Mouse (Mus musculus): ENCODE measurements at regions not wholly inside any gene's neighbourhood (a gene's known extent, or its start where the extent isn't known, plus 50 kb on each side); places are given as distances from the start of the nearest gene placed in this dataset.

DNA sequence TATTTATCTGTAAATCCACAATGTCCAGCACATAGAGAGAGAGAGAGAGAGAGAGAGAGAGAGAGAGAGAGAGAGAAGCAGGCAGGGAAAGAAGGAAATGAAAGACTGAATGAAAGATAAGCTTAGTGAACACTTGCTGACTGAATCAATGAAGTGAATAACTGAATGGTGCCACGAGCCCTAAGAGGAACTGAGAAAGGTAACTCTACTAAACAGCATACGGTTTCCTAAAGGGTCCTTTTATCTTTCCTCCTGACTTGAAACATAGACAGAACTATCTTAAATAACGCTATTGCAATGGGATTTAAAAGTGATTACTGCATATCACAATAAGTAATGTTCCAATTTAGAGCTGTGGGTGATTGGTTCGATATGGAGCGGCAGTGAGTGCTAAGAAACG is 121.0 kb downstream of the Rbm26 start:
- DNase-seq (ENCODE audit: low read depth, low spot score) = no peak

DNA sequence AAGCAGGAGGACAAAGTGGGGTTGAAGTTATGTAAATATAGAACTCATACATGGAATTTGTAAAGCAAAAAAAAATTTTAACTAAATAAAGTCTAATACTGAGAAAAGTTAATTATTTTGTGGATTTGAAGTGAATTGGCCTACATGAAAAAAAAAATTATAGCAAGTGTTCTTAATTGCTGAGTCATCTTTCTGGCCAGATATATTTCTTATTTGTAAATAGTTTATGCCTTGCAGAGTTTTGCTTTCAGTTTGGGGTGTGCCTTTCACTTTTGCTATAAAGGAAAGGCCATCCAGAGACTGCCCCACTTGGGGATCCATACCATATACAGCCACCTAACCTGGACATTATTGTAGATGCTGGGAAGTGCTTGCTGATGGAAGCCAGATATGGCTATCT is 138.3 kb downstream of the Rbm26 start:
- DNase-seq (ENCODE audit: low read depth, low spot score) = no peak

DNA sequence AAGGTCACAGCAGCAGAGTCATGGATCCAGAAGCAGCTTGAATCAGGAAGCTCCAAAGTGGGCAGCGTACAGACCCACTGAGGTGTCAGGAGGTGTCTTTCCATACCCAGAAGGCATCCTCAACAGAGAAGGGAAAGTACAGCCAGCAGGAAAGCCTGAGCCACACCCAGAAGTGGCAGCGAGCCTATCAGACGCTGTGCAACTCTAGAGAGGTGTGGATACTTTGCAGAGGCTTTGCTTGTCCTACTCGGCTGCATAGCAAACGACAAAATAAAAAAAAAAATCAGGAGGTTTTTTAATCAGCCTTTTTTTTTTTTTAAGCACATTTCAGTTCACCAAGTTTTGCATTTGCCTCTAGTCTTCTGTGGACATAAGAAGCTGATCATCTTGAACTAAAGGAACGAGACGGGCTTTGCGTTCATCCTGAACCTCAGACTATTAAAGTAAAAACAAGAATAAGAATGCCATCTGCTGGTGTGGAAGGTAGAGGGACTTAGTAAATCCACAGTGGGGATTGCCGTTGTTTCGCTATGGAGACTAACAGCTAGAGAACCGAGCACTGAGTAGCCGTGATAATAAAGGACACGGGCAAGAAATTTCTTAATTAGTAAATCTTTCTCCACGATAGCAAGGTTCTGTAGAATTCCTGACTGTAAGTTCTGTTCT is 142.3 kb downstream of the Rbm26 start:
- peak; percentile 72 for DNase-seq (ENCODE audit: low read depth, low spot score)

DNA sequence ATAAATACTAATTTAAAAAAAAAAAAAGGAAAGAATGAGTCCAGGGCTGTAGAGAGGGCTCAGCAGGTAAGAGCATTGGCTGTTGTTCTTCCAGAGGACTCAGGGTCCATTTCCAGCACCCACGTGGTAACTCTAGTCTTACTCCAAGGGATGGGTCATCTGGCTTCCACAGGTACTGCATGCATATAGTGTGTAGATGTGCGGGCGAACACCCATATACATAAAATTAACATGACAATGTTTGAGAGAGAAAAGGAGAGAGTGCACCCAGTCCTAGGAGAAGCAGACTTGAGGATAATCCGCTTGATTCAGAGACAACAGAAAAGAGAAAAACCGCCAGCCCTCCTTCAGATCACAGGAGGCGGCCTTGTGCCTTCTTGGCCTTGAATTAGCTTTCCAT is 157.2 kb downstream of the Rbm26 start:
- no peak for DNase-seq (ENCODE audit: low read depth, low spot score)

DNA sequence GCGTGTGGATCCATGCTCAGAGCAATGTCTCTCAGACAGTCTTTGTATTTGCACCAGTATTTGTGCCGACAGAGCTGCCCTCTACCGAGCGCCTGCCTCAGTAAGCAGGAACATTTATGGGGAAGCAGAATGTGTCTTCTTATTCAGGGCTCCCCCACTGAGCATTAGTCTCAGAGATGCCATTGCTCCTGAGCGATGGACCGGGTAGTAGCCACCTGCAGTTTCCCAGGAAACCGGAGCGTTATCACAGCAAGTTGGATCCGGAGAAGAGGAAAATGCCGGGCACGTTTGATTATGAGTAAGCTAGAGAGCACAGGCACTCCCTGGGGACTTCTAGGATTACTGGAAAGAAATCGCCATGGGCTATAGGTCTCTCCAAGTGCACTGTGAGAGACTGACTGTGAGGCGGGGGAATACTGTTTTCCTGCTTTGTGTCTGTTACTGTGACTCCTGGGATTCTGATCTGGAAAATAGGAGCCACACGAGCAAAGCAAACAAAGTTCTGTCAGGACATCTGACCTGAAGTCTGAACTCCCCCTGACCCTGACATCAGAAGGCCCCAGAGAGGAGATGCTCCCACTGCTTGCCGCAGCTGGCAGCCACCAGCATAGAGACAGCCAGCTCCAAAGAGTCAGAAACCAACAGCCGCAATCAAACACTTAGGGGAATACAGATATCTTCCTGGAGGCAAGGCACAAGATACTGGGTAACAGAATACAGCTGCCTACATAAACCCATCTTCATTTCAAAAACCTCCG is 160.9 kb downstream of the Rbm26 start:
- DNase-seq (ENCODE audit: low read depth, low spot score) = peak; percentile 35

GRCm38 (mm10) chr14:105015278-105015677 is 161.8 kb downstream of the Rbm26 start:
- peak; percentile 9 for DNase-seq (ENCODE audit: low read depth, low spot score)

DNA sequence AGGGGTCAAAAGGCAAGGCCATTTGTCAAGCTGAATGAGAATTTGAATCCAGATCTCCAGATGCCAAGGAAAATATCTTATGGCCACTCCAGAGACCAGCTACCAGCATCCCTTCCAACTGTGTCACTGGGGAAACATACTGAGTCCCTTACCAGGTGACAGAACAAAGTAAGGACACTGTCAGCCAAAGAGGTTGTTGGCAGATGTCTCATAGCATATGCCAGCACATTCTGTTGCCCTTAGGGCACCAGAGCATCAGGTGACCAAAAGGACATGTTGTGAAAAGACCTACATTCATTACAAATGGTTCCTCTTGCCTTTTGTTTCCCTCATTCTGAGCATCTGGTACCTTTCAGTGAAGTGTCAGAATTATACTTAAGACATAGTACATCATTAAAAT is 166.4 kb downstream of the Rbm26 start:
- peak; percentile 80 for DNase-seq (ENCODE audit: low read depth, low spot score)

DNA sequence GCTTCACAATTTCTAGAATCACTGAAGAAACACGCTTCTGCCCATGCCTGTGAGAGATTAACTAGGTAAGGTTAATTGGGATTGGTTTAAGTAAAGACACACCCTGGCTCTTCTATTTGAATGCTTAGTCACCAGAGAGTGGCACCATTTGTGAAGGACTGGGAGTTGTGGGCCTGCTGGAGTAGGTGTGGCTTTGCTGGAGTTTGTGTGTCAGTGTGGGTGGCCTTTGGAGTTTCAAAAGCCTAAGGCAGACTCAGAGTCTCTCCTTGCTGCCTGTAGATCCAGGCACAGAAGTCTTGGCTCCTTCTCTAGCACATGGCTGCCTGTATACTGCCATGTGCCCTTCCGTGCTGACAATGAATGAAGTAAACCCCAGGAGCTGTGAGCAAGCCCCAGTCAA is 168.8 kb downstream of the Rbm26 start:
- DNase-seq (ENCODE audit: low read depth, low spot score) = no peak

DNA sequence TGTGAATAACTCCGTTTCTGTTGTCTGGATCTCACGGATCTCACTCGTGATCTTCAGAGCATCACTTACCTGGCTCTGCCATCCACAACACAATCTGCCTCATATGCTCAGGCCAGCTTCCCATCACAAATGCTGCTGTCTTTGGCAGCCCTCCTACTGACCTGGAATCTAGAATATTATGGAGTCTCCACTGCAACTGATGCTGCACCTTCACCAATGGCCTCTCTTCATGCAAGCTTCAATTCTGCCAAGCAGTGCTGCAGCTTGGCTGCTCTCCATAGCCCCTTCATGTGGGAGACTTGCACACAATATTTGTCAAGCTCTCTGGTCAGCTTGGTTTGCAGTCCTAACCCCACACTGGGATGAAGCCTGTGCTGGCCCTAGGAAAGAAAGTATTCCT is 183.1 kb downstream of the Rbm26 start:
- DNase-seq (ENCODE audit: low read depth, low spot score) = peak; percentile 5

DNA sequence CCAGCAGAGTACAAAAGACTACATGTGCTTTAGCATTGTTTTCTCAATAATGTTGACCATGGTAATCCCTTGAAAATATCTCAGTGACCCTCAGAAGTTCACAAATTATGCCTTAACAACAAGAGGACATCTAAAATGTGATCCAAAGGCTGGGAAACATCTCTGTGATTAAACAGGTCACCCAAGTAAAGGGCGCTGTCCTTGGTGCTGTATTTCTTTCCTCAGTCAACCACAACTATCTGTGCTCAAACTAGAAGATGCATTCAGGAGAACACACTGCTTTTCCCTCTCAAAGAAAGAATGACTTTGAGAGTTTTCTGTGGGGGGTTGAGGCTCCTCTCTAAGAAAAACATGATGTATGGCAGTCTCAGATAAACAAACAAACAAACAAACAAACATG is 211.1 kb downstream of the Rbm26 start:
- DNase-seq (ENCODE audit: low read depth, low spot score) = no peak

- DNase-seq (ENCODE audit: low read depth, low spot score) = peak; percentile 2
Observed at GRCm38 (mm10) chr14:104943450-104943849, 233.7 kb downstream of the Rbm26 start.

GRCm38 (mm10) chr14:104939961-104940360 is 237.2 kb downstream of the Rbm26 start:
- DNase-seq (ENCODE audit: low read depth, low spot score) = no peak

- peak; percentile 5 for DNase-seq (ENCODE audit: low read depth, low spot score)
Observed at GRCm38 (mm10) chr14:104937083-104937864, 239.9 kb downstream of the Rbm26 start.

DNA sequence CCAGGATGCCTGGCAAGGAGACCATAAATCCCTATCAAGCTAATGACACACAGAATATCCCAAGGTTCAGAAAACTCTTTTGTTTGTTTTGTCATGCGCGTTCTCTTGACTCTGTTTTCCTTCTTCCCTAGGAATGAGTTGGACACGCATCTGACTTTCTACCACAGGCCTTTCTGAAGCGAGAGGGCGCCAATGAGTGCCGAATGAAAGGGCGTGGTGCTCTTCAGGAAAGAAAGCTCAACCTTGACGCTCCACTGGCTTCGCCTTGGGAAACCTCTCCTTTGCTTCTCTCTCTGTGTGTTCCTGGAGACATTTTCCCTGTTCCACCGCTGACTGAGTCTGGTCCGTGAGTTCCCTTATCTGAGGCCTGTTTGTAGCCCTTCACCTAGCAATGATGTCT is 241.2 kb downstream of the Rbm26 start:
- no peak for DNase-seq (ENCODE audit: low read depth, low spot score)

DNA sequence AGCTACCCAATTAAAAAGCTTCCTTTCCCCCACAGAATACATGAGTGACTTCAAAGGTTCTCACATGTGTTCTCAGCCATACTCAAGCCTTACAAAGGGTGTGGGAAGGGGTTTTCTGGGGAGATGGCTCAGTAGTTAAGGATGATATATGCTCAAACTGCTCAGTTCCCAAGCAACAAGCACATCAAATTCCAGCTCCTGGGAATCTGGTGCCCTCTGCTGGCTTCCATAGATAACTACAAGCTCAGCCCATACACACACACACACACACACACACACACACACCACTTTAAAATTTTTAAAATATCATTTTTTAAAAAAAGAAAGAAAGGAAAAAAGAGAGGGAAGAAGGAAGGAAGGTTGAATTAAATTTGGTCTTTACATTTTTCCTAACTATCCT is 271.4 kb downstream of the Rbm26 start:
- DNase-seq (ENCODE audit: low read depth, low spot score) = no peak

DNA sequence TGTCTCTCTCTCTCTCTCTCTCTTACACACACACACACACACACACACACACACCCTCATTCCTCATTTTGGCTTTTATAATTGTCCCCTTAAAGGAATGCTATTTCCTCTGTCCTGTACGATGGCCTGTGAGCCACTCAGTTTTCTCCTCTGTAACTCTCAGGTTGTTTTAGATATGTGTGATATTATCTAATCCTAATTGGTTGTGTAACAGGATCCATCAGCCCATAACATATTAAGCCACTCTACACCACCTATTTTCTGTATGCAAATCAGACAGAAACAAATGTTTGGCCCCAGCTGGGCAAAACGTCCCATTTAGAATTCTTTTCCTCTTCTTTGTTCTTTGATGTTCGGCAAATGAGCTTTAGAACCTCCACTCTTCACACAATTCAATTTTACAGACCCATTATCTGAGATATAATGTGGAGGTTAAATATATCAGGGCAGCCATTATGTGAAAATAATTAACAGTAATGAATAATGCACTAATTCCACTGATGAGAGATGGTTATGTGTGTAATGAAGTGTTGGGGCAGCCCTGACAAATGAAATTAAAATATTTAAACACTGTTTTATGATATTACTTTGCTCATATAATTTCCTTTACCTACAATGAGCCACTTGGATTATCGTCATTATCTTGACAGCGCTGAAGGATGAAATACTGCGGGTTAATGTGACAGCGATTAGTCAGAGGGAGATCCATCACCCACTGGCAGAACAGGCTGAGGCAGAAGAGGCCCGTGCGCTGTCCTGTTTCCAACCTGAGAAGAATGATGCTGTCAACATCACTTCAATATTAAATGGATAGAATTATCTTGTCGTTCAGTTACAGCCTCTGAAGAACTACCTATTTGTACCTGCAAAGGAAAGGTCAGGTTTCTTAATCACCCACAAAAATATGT is 274.8 kb downstream of the Rbm26 start:
- peak; percentile 2 for DNase-seq (ENCODE audit: low read depth, low spot score)

DNA sequence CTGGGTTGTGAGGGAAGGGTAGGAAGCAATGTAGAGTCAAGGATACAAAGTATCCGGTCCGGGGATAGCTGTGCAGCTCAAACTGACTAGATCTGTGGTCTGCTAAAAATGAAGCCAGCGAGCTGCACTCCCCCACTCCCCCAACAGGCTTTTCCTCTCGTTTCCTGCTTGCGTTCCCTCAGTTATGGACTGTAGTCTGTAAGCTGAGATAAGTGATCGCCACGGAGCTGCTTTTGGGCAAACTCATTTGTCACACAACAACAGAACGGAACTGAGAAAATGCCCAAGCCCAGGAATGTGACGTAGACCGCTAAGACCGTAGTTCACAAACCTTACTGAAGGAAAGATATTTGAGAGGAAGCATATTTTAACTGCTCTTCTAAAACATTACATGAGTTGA is 276.1 kb downstream of the Rbm26 start:
- DNase-seq (ENCODE audit: low read depth, low spot score) = no peak

- no peak for DNase-seq (ENCODE audit: low read depth, low spot score)
Observed at GRCm38 (mm10) chr14:104871203-104871602, 305.9 kb downstream of the Rbm26 start.

DNA sequence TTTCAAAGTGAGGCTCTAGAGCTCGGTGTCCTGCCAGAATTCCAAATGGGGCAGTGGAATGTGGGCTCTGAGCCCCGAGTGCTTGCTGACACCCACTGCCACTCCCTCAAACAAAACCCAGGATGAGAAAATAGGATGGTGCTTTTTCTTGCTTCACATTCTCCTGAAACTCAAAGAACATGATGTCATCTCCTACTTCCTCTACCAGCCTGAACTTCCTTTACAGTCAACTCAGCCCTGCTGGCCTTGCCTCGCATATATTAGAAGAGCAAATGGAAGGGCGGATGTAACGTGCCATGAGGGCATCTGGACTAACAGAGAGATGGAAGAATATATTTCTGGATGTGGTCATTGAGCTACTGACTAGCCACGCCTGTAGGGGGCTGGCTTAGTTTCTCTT is 309.6 kb downstream of the Rbm26 start:
- no peak for DNase-seq (ENCODE audit: low read depth, low spot score)

DNA sequence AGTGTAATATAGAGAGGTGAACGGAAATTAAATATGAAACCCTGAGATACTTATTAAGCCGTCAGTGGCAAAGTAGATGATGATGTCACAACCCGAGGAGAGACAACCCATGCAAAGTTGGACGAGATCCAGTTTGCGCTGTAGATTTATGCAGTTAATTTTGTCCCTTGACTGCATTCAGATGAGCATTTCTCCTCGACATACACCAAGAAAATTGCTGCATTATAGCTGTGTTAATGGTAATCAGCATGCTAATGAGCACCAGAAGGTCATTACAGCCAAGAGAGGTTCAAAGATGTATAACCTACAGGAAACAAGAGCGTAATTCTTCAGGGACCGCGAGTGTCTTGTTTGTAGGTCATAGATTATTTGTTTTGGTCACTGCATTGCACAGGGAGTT is 313.2 kb downstream of the Rbm26 start:
- DNase-seq (ENCODE audit: low read depth, low spot score) = no peak

DNA sequence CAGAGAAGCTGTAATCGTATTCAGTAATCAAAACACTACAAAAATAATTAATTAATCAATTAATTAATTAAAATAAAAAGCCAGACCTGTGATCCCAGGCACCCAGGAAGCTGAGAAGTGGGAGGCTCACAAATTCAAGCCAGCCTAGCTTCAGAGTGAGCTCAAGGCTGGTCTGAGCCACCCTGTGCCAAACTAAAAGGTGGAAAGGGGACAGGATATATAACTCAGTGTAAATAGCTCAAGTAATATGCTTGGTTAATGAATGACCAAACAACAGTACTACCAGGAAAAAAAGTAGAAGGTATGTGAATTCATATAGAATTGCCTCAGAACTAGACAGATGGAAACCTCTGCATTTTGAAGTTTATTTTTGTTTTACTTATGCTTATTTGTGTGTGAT is 321.2 kb downstream of the Rbm26 start:
- no peak for DNase-seq (ENCODE audit: low read depth, low spot score)

DNA sequence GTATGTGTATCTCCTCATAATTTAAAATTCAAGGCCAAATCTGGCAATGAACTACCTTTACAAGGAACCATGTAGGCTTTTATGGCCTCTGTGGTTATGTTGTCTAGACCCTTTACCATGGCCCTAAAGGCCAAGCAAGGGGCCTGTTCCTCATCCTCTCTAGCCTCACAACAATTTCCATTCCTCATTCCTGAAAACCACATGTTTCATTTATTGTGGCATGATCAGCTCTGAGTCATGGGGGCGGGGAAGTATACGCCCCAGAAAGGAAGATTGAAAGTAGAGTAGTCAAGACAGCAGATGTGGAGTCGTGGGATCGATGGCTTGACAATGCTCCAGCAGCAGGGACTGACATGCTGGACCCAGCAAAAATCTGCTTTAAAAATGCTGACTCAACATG is 326.8 kb upstream of the Rnf219 start:
- DNase-seq (ENCODE audit: low read depth, low spot score) = no peak

Data from brain, adult 2 months (tissue).